Mouse (Mus musculus): ENCODE results near the gene Scn5a. TPM values are rescaled to one million over a fixed set of nuclear protein-coding genes. Genes with fewer than 3 reads are reported as not detected.

Gene Scn5a
- polyA plus RNA-seq, 1 experiment from 2014 or later: 0.05 TPM

GRCm38 (mm10) chr9:119531684-119532417 is 47.0 kb downstream of the Scn5a start:
- WGBS (ENCODE audit: insufficient replicate concordance): 21% methylated on average over 10 of the region's 10 CpGs
- Histone ChIP-seq H3K9me3 (replicated peaks) (no peaks in the 10 kb centered on the region), H3K4me2 (no peak overlapping the region), H3K36me3 (replicated peaks) (no peaks in the 10 kb centered on the region), H3K4me1 (replicated peaks) (no peaks in the 10 kb centered on the region), H3K4me3 (replicated peaks) (no peak overlapping the region), H3K27me3 (peaks cover 15% of the 10 kb centered on the region; the same call in 1 of the 2 replicates), H3K9ac (no peak overlapping the region), H3K27ac (replicated peaks) (no peak overlapping the region)
- no peak for ATAC-seq (ENCODE audit: insufficient read depth)

- no peak for ATAC-seq (ENCODE audit: insufficient read depth)
- 67% methylated on average over 6 of the region's 6 CpGs for WGBS (ENCODE audit: insufficient replicate concordance)
These were observed 54.3 kb downstream of the Scn5a start for GRCm38 (mm10) chr9:119524511-119524910.

DNA sequence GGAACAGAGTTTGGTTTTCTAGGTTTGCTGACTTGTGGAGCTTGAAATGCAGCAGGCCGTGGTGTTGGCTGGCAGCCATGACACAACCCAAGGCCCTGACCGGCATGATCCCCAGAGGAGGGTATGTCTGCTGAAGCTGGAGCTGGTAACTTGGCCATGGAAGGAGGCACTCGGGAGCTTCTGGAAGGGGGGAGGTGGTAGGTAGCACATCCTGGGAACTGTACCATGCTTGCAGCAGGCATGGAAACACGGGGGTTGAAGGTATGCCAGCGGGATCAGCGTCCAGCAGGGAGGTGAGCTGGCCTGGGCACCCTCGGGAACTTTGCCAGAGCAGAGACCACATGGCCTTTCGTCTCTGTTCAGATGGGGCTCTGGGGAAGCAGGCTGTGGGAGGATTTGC is 55.5 kb downstream of the Scn5a start:
- Histone ChIP-seq H3K9ac (no peak overlapping the region), H3K4me1 (replicated peaks) (no peaks in the 10 kb centered on the region), H3K27ac (replicated peaks) (no peak overlapping the region), H3K9me3 (replicated peaks) (no peaks in the 10 kb centered on the region), H3K4me3 (replicated peaks) (no peak overlapping the region), H3K36me3 (replicated peaks) (no peaks in the 10 kb centered on the region), H3K27me3 (no peaks in the 10 kb centered on the region), H3K4me2 (no peak overlapping the region)
- WGBS (ENCODE audit: insufficient replicate concordance): 54% methylated on average over 8 of the region's 8 CpGs
- ATAC-seq (ENCODE audit: insufficient read depth): no peak

More at GRCm38 (mm10) chr9:119524511-119524910, 54.3 kb downstream of the Scn5a start:
- no peaks in the 10 kb centered on the region for H3K27me3 ChIP-seq
- no peaks in the 10 kb centered on the region for H3K9me3 ChIP-seq (replicated peaks)
- no peak overlapping the region for H3K9ac ChIP-seq
- H3K4me3 ChIP-seq (replicated peaks): no peak overlapping the region
- H3K4me1 ChIP-seq (replicated peaks): no peaks in the 10 kb centered on the region
- no peaks in the 10 kb centered on the region for H3K36me3 ChIP-seq (replicated peaks)
- H3K4me2 ChIP-seq: no peak overlapping the region
- no peak overlapping the region for H3K27ac ChIP-seq (replicated peaks)

DNA sequence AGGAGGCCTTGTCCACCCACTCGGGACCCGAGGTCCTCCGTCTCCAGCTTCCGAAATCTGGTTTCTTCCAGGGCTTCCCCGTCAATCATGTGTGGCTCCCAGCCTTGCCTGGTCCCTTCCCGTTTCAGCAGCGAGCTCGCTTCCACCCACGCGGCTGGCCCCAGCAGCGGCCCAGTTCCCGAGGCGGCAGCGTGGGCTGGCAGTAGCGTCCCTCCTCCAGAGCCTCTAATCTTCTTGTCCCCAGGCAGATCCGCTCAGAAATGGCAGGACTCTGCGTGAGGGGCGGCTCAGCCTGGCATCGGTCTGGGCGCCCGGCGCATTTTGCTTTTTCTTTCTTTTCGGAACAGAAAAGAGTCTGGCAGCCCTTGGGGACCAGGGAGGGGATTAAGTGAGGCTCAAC is 59.7 kb downstream of the Scn5a start:
- no peak overlapping the region for H3K4me2 ChIP-seq
- H3K27me3 ChIP-seq: peaks cover 7% of the 10 kb centered on the region; the same call in 1 of the 2 replicates
- no peaks in the 10 kb centered on the region for H3K36me3 ChIP-seq (replicated peaks)
- H3K4me3 ChIP-seq (replicated peaks): no peak overlapping the region
- 63% methylated on average over 23 of the region's 23 CpGs for WGBS (ENCODE audit: insufficient replicate concordance)
- no peak for ATAC-seq (ENCODE audit: insufficient read depth)
- no peak overlapping the region for H3K9ac ChIP-seq
- H3K4me1 ChIP-seq (replicated peaks): no peaks in the 10 kb centered on the region; the same call in 1 of the 2 replicates
- H3K27ac ChIP-seq (replicated peaks): no peak overlapping the region
- H3K9me3 ChIP-seq (replicated peaks): no peaks in the 10 kb centered on the region

DNA sequence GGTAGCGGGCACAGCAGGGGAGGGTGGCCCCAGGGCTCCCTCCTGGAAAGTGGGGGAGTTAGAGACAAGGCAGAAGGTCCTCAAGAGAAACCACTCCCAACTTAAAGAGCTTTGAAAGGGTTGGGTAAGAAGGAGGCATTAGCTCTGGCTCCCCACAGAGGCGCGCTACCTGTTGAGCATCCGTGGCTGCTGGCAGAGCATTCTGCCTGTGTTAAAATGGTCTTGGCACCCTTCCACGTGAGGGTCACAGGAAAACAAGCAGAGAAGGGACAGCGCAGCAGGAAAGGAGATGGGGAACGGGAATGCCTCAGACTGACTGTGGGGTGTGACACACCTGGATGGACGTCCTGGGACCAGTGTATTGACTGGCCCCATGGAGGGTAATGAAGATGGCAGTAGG is 60.6 kb downstream of the Scn5a start:
- Histone ChIP-seq H3K4me1 (replicated peaks) (no peaks in the 10 kb centered on the region; the same call in 1 of the 2 replicates), H3K27ac (replicated peaks) (no peak overlapping the region), H3K9me3 (replicated peaks) (no peaks in the 10 kb centered on the region), H3K9ac (no peak overlapping the region), H3K4me3 (replicated peaks) (no peak overlapping the region), H3K4me2 (no peak overlapping the region), H3K36me3 (replicated peaks) (no peaks in the 10 kb centered on the region), H3K27me3 (peaks cover 7% of the 10 kb centered on the region; the same call in 1 of the 2 replicates)
- 58% methylated on average over 8 of the region's 8 CpGs for WGBS (ENCODE audit: insufficient replicate concordance)
- no peak for ATAC-seq (ENCODE audit: insufficient read depth)

GRCm38 (mm10) chr9:119517467-119517866 is 61.3 kb downstream of the Scn5a start:
- ATAC-seq (ENCODE audit: insufficient read depth): no peak
- WGBS (ENCODE audit: insufficient replicate concordance): 45% methylated on average over 20 of the region's 20 CpGs
- Histone ChIP-seq H3K36me3 (replicated peaks) (no peaks in the 10 kb centered on the region), H3K4me1 (replicated peaks) (no peaks in the 10 kb centered on the region; the same call in 1 of the 2 replicates), H3K4me3 (replicated peaks) (no peak overlapping the region), H3K27ac (replicated peaks) (no peak overlapping the region), H3K4me2 (no peak overlapping the region), H3K9ac (no peak overlapping the region), H3K9me3 (replicated peaks) (no peaks in the 10 kb centered on the region), H3K27me3 (peaks cover 7% of the 10 kb centered on the region; the same call in 1 of the 2 replicates)

DNA sequence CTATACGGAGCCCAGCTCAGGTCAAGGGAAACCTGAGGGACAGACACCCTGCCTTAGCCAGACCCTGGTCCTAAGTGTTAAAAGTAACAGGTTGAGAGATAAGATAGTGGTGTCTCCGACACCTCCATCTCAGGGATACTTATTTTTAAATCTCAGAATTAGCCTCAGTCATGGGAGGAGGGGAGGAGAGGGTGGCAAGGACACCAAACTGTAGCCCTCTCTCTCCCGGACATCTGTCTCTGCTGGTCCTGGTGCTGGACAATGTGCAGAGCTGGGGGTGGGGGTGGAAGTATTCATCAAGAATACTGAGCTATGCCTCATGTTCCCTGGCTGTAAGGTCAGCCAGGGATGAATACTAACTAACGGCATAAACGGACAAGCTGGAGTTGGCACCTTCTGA is 62.0 kb downstream of the Scn5a start:
- Histone ChIP-seq H3K27ac (replicated peaks) (no peak overlapping the region), H3K4me3 (replicated peaks) (no peak overlapping the region), H3K36me3 (replicated peaks) (no peaks in the 10 kb centered on the region), H3K9ac (no peak overlapping the region), H3K27me3 (peaks cover 7% of the 10 kb centered on the region; the same call in 1 of the 2 replicates), H3K4me2 (no peak overlapping the region), H3K4me1 (replicated peaks) (no peaks in the 10 kb centered on the region; the same call in 1 of the 2 replicates), H3K9me3 (replicated peaks) (no peaks in the 10 kb centered on the region)
- no peak for ATAC-seq (ENCODE audit: insufficient read depth)
- WGBS (ENCODE audit: insufficient replicate concordance): 63% methylated on average over 5 of the region's 5 CpGs

GRCm38 (mm10) chr9:119515454-119515853 is 63.4 kb downstream of the Scn5a start:
- 71% methylated on average over 9 of the region's 9 CpGs for WGBS (ENCODE audit: insufficient replicate concordance)
- Histone ChIP-seq H3K4me1 (replicated peaks) (no peaks in the 10 kb centered on the region; the same call in 1 of the 2 replicates), H3K9ac (no peak overlapping the region), H3K36me3 (replicated peaks) (no peaks in the 10 kb centered on the region), H3K4me3 (replicated peaks) (no peak overlapping the region), H3K9me3 (replicated peaks) (no peaks in the 10 kb centered on the region), H3K4me2 (no peak overlapping the region), H3K27me3 (peaks cover 7% of the 10 kb centered on the region; the same call in 1 of the 2 replicates), H3K27ac (replicated peaks) (no peak overlapping the region)
- ATAC-seq (ENCODE audit: insufficient read depth): no peak

DNA sequence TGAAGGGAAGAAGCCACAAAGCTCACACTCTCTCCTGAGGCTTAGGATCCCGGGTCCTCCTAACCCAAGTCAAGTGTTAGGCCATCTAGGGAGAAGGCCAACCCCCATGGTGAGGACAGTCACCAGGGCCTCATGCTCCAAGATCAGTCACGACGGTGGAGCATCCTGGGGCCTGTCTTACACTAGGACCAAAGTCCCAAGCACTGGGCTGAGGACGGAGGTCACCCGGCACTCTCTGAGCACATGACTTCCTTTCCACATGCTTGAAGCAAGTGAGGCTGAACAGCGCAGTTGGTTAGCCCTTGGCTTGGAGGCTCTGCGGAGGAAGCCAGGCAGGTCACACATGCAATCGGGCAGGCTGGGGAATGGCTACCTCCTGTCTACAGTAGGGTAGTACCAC is 63.8 kb downstream of the Scn5a start:
- no peaks in the 10 kb centered on the region for H3K36me3 ChIP-seq (replicated peaks)
- H3K27me3 ChIP-seq: peaks cover 7% of the 10 kb centered on the region; the same call in 1 of the 2 replicates
- no peak overlapping the region for H3K4me3 ChIP-seq (replicated peaks)
- WGBS (ENCODE audit: insufficient replicate concordance): 64% methylated on average over 8 of the region's 8 CpGs
- no peak overlapping the region for H3K4me2 ChIP-seq
- no peak overlapping the region for H3K27ac ChIP-seq (replicated peaks)
- no peaks in the 10 kb centered on the region for H3K9me3 ChIP-seq (replicated peaks)
- no peak for ATAC-seq (ENCODE audit: insufficient read depth)
- H3K9ac ChIP-seq: no peak overlapping the region
- no peaks in the 10 kb centered on the region; the same call in 1 of the 2 replicates for H3K4me1 ChIP-seq (replicated peaks)

DNA sequence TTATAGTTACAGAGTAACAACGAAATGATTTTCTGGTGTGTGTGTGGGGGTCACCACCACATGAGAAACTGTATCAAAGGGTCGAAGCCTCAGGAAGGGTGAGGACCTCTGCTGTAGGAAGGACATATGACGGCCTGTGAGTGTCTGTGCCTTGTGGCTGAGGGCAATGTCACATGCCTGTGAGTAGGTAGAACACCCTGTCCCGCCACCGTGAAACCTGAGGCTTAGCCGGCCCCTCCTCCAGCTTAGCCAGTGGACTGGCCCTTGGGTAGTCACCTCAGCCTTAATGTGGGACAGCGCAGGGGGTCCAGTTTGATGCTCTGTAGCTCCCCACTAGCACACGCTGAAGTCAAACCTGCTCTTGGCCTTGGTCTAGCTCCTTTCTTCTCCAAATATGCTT is 65.0 kb downstream of the Scn5a start:
- Histone ChIP-seq H3K27ac (replicated peaks) (no peak overlapping the region), H3K4me1 (replicated peaks) (no peaks in the 10 kb centered on the region; the same call in 1 of the 2 replicates), H3K4me2 (no peak overlapping the region), H3K4me3 (replicated peaks) (no peak overlapping the region), H3K27me3 (peaks cover 7% of the 10 kb centered on the region; the same call in 1 of the 2 replicates), H3K36me3 (replicated peaks) (no peaks in the 10 kb centered on the region), H3K9me3 (replicated peaks) (no peaks in the 10 kb centered on the region), H3K9ac (no peak overlapping the region)
- no peak for ATAC-seq (ENCODE audit: insufficient read depth)
- 65% methylated on average over 8 of the region's 8 CpGs for WGBS (ENCODE audit: insufficient replicate concordance)

- 71% methylated on average over 9 of the region's 9 CpGs for WGBS (ENCODE audit: insufficient replicate concordance)
These were observed 65.8 kb downstream of the Scn5a start for GRCm38 (mm10) chr9:119512993-119513392.

More at GRCm38 (mm10) chr9:119512993-119513392, 65.8 kb downstream of the Scn5a start:
- Histone ChIP-seq H3K9ac (no peak overlapping the region), H3K27me3 (peaks cover 7% of the 10 kb centered on the region; the same call in 1 of the 2 replicates), H3K4me1 (replicated peaks) (no peaks in the 10 kb centered on the region; the same call in 1 of the 2 replicates), H3K4me3 (replicated peaks) (no peak overlapping the region), H3K4me2 (no peak overlapping the region), H3K27ac (replicated peaks) (no peak overlapping the region), H3K36me3 (replicated peaks) (no peaks in the 10 kb centered on the region), H3K9me3 (replicated peaks) (no peaks in the 10 kb centered on the region)
- ATAC-seq (ENCODE audit: insufficient read depth): no peak
